Mouse (Mus musculus): ENCODE data around the gene Srsf2. TPM values are rescaled to one million over a fixed set of nuclear protein-coding genes. Genes with fewer than 3 reads are reported as not detected.
A peak's percentile ranks its signal among the peaks of the same experiment; 100 is the strongest.

Srsf2 gene
- polyA plus RNA-seq, 1 experiment from 2014 or later = 1,044 TPM

DNA sequence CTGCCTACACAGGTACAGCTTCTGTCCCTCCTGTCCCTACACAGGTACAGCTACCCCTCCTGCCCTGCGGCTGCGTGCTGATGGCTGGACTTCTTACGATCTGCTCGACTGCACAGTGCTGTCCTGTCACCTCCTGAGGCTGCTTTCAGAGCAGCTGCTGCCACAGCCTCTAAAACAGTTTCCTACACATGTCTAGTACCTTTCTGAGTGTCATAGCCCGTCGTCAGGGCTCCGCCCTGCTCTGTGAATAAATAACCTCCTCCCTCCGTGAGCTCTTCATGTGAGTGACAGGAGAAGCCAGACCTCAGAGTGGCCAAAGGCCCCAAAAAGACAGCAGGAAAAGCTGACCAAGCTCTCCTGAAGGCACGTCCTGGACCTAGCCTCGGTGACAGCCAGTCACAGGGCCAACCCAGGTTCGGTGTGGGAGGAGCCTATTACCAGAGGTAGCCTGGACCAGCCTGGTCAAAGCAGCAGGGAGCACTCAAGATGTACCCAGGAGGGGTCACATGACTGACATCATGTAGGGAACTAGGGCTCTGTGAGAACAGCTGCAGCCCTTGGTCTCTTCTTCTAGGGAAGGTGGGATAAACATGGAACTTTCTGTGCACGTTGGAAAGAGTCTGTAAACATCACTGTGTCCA, 13.2 kb upstream of the Srsf2 start:
- Histone ChIP-seq H3K9ac (ENCODE audit: low read length) (no peak overlapping the region), H3K4me3 (ENCODE audit: low read depth, low read length) (no peak overlapping the region), H3K36me3 (ENCODE audit: control insufficient read depth, insufficient read depth, low read length) (peaks cover 10% of the 10 kb centered on the region), H3K27me3 (ENCODE audit: control insufficient read depth, insufficient read depth, low read length) (no peaks in the 10 kb centered on the region), H3K4me1 (ENCODE audit: control insufficient read depth, insufficient read depth, low read length) (no peaks in the 10 kb centered on the region), H3K4me2 (ENCODE audit: low read depth, severe bottlenecking) (no peak overlapping the region), H3K9me3 (ENCODE audit: control insufficient read depth, low read length) (no peaks in the 10 kb centered on the region), H3K27ac (replicated peaks; ENCODE audit: low read depth, low read length) (no peak overlapping the region)
- DNase-seq (ENCODE audit: low spot score) = no peak
- ATAC-seq (ENCODE audit: insufficient number of reproducible peaks, low FRiP score, low TSS enrichment, low read depth) = no peak
- WGBS = 77% methylated on average over 12 of the region's 12 CpGs

DNA sequence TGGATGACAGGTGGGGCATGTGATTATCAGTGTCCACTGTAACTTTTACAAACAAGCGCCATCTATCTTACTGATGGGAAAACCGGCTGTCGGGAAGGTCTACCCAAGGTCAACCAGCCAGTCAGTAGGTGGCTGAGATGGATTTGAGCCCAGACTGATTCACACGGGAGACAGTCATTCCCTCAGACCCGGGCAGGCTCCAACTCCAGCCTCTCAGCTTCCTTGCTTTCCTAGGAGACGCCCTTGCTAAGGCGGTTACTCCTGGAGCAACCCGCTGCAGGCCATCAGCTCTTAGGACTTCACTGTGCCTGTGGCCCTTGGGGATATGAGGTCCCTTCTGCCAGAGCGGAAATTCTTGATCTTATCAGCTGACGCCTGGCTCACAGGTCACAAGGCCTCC, 11.6 kb upstream of the Srsf2 start:
- no peak overlapping the region for H3K4me2 ChIP-seq (ENCODE audit: low read depth, severe bottlenecking)
- ATAC-seq (ENCODE audit: insufficient number of reproducible peaks, low FRiP score, low TSS enrichment, low read depth) (no peak), DNase-seq (ENCODE audit: low spot score) (no peak)
- H3K36me3 ChIP-seq (ENCODE audit: control insufficient read depth, insufficient read depth, low read length) = peaks cover 5% of the 10 kb centered on the region; the same call in 1 of the 2 replicates
- no peaks in the 10 kb centered on the region for H3K9me3 ChIP-seq (ENCODE audit: control insufficient read depth, low read length)
- 80% methylated on average over 10 of the region's 10 CpGs for WGBS
- no peaks in the 10 kb centered on the region for H3K27me3 ChIP-seq (ENCODE audit: control insufficient read depth, insufficient read depth, low read length)
- H3K4me1 ChIP-seq (ENCODE audit: control insufficient read depth, insufficient read depth, low read length) = no peaks in the 10 kb centered on the region
- H3K4me3 ChIP-seq (ENCODE audit: low read depth, low read length) = no peak overlapping the region
- no peak overlapping the region for H3K9ac ChIP-seq (ENCODE audit: low read length)
- H3K27ac ChIP-seq (replicated peaks; ENCODE audit: low read depth, low read length) = no peak overlapping the region

DNA sequence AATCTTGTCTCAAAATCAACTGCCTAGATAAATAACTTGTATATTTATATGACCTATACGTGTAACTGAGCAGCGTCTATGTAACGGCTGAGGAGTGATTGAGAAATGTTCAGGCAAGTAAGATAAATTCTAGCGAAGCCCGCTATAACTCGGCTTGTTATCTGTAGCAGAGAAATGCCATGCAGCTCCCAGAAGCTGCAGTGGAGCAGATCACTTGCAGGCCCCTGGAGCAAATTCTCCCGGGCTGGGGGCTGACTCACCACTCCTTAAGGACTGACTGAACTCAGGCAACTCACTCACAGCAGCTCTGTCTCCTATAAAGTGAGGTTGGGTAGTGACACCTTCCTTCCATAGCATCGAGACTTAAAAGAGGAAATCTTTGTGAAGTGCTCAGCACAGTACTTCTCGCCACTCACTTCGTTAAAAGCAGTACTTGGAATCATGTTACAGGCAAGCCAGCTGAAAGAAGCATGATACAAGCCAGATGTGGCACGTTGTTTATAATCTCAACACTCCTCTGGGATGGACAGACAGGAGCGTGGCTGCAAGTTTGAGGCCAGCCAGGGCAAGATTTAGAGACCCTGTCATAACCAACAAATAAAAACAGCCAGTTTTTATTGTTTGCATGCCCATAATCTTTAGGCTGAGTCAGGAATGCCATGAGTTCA, 4.4 kb upstream of the Srsf2 start:
- Histone ChIP-seq H3K4me1 (ENCODE audit: control insufficient read depth, insufficient read depth, low read length) (peaks cover 10% of the 10 kb centered on the region; the same call in 1 of the 2 replicates), H3K36me3 (ENCODE audit: control insufficient read depth, insufficient read depth, low read length) (peaks cover 3% of the 10 kb centered on the region; the same call in 1 of the 2 replicates), H3K4me2 (ENCODE audit: low read depth, severe bottlenecking) (no peak overlapping the region), H3K4me3 (ENCODE audit: low read depth, low read length) (no peak overlapping the region), H3K9me3 (ENCODE audit: control insufficient read depth, low read length) (no peaks in the 10 kb centered on the region), H3K27me3 (ENCODE audit: control insufficient read depth, insufficient read depth, low read length) (no peaks in the 10 kb centered on the region), H3K27ac (replicated peaks; ENCODE audit: low read depth, low read length) (0 out of 2 replicates have a peak overlapping the region, but pooled peaks have one; percentile 1), H3K9ac (ENCODE audit: low read length) (no peak overlapping the region)
- DNase-seq (ENCODE audit: low spot score) = peak; percentile 40
- 38% methylated on average over 12 of the region's 12 CpGs for WGBS
- no peak for ATAC-seq (ENCODE audit: insufficient number of reproducible peaks, low FRiP score, low TSS enrichment, low read depth)

DNA sequence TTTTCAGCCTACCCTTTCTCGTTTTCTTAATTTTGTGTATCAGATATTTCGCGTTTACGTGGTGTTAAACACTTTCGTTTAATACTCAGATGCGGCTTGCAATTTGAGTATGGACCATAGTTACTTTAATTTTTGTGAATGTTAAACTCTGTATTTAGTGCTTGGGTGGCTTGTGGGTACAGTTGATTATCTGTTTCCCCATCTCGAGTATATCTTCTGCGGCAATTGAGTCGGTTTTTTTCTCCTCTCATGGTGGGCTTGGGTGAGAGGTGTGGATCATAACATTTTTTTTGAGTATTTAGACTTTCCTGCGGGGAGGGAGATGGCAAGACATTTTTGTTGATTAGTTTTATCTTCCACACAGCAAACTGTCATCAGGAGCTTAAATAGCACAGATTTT, 1.4 kb upstream of the Srsf2 start:
- ATAC-seq (ENCODE audit: insufficient number of reproducible peaks, low FRiP score, low TSS enrichment, low read depth) (no peak), DNase-seq (ENCODE audit: low spot score) (no peak)
- Histone ChIP-seq H3K36me3 (ENCODE audit: control insufficient read depth, insufficient read depth, low read length) (peaks cover 8% of the 10 kb centered on the region), H3K27ac (replicated peaks; ENCODE audit: low read depth, low read length) (no peak overlapping the region), H3K4me2 (ENCODE audit: low read depth, severe bottlenecking) (peak overlapping the region; percentile 81), H3K9ac (ENCODE audit: low read length) (peak overlapping the region; percentile 98), H3K4me3 (ENCODE audit: low read depth, low read length) (peak overlapping the region; percentile 99), H3K27me3 (ENCODE audit: control insufficient read depth, insufficient read depth, low read length) (no peaks in the 10 kb centered on the region), H3K9me3 (ENCODE audit: control insufficient read depth, low read length) (no peaks in the 10 kb centered on the region), H3K4me1 (ENCODE audit: control insufficient read depth, insufficient read depth, low read length) (peaks cover 13% of the 10 kb centered on the region)
- 44% methylated on average over 10 of the region's 10 CpGs for WGBS

DNA sequence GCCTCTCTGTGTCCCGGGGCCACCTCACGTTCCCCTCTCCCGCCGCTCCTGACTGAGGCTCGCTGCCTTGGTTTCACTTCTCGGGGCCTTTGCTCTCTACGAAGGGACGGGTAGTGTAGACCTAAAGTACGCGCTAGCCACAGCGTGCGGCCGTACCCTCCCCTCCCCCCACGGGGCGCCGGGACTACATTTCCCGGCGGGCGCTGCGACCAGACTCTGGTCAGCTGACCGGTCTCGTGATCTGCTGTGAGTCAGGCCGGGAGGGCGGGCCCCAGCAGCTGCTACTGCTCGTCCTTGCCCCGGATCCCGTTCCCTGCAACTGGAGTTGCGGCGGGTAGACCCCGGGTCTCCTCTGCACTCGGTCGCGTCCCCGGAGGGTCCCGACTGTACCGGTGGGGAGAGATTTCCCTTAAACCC, 626 bp upstream of the Srsf2 start:
- H3K9ac ChIP-seq (ENCODE audit: low read length) = peak overlapping the region; percentile 98
- under 1% methylated on average over 36 of the region's 36 CpGs for WGBS

DNA sequence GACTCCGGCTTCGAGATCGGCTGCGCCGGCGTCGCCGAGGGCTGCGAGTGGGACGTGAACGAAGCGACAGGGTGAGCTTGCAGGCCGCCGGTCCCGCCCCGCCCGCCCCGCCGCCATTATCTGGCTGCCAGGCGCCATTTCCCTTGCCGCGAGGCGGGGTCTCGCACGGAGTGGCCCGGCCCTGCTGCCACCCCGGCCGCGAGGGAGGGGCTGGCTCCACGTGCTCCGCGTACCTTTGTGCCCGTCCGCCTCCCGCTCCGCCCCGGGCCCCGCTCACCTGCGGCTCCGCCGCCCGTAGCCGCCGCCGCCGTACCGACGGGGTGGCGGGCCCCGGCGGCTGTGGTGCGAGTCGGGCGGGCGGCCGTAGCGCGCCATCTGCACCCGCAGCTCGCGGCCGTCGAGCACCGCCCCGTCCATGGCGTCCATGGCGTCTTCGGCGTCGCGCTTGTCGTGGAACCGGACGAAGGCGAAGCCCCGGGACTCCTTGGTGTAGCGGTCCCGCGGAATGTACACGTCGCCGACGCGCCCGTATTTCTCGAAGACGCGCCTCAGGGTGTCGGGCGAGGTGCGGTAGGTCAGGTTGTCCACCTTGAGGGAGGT, 503 bp downstream of the Srsf2 start, which contains the start of gene Mfsd11:
Gene Mfsd11 (plus strand): TSS at position 150 of the 600 bp plus-strand sequence.
- Histone ChIP-seq H3K27me3 (ENCODE audit: control insufficient read depth, insufficient read depth, low read length) (no peaks in the 10 kb centered on the region), H3K9me3 (ENCODE audit: control insufficient read depth, low read length) (no peaks in the 10 kb centered on the region), H3K4me1 (ENCODE audit: control insufficient read depth, insufficient read depth, low read length) (peaks cover 13% of the 10 kb centered on the region), H3K9ac (ENCODE audit: low read length) (peak within 1 kb of the TSS; percentile 98), H3K4me3 (ENCODE audit: low read depth, low read length) (peak within 1 kb of the TSS; percentile 99), H3K27ac (replicated peaks; ENCODE audit: low read depth, low read length) (peak within 1 kb of the TSS; percentile 96), H3K36me3 (ENCODE audit: control insufficient read depth, insufficient read depth, low read length) (peaks cover 9% of the 10 kb centered on the region), H3K4me2 (ENCODE audit: low read depth, severe bottlenecking) (peak within 1 kb of the TSS; percentile 81)
- ATAC-seq (ENCODE audit: insufficient number of reproducible peaks, low FRiP score, low TSS enrichment, low read depth) (peak; percentile 32; the same call in 1 of the 2 replicates), DNase-seq (ENCODE audit: low spot score) (peak; percentile 77)
- WGBS = under 1% methylated on average over 88 of the region's 91 CpGs

More for the DNA sequence above, 626 bp upstream of the Srsf2 start:
- peak; percentile 98 for DNase-seq (ENCODE audit: low spot score)
- H3K27me3 ChIP-seq (ENCODE audit: control insufficient read depth, insufficient read depth, low read length) = no peaks in the 10 kb centered on the region
- no peaks in the 10 kb centered on the region for H3K9me3 ChIP-seq (ENCODE audit: control insufficient read depth, low read length)
- peaks cover 9% of the 10 kb centered on the region for H3K36me3 ChIP-seq (ENCODE audit: control insufficient read depth, insufficient read depth, low read length)
- peak; percentile 86 for ATAC-seq (ENCODE audit: insufficient number of reproducible peaks, low FRiP score, low TSS enrichment, low read depth)
- H3K4me3 ChIP-seq (ENCODE audit: low read depth, low read length) = peak overlapping the region; percentile 99
- H3K27ac ChIP-seq (replicated peaks; ENCODE audit: low read depth, low read length) = peak overlapping the region; percentile 96
- peak overlapping the region; percentile 81 for H3K4me2 ChIP-seq (ENCODE audit: low read depth, severe bottlenecking)
- H3K4me1 ChIP-seq (ENCODE audit: control insufficient read depth, insufficient read depth, low read length) = peaks cover 13% of the 10 kb centered on the region

DNA sequence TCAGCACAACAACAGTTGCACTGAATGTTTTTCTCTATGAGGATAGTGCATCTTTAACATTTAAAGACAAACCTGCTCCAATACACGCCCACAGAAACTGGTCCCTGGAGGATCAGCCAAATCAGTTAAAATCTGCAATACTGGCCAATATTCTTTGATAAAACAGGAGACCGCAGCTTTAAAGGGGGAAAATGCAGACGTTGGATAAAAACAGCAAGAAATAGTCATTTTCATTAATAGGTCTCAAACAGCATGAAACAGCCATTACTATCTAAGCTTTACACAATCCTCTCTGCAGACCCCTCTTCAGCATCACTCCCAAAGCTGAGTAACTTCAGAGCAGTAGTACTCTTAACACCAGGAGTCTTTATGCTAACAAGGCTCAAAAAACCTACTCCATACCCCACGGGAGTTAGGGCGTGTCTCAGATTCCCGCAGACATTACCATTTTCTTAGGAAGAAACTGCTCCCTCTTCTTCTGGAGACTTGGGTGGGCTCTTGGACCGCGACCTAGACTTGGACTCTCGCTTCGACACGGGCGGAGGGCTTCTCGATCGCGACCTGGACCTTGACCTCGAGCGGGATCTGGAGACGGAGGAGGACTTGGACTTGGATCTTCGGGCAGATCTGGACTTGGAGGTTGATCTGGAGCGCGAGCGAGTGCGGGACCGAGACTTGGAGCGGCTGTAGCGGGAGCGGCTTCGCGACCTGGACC, 1.2 kb downstream of the Srsf2 start:
- Histone ChIP-seq H3K4me3 (ENCODE audit: low read depth, low read length) (peak overlapping the region; percentile 99), H3K27me3 (ENCODE audit: control insufficient read depth, insufficient read depth, low read length) (no peaks in the 10 kb centered on the region), H3K4me2 (ENCODE audit: low read depth, severe bottlenecking) (peak overlapping the region; percentile 81), H3K36me3 (ENCODE audit: control insufficient read depth, insufficient read depth, low read length) (peaks cover 9% of the 10 kb centered on the region), H3K9ac (ENCODE audit: low read length) (peak overlapping the region; percentile 98), H3K9me3 (ENCODE audit: control insufficient read depth, low read length) (no peaks in the 10 kb centered on the region), H3K4me1 (ENCODE audit: control insufficient read depth, insufficient read depth, low read length) (peaks cover 10% of the 10 kb centered on the region), H3K27ac (replicated peaks; ENCODE audit: low read depth, low read length) (peak overlapping the region; percentile 96)
- under 1% methylated on average over 29 of the region's 29 CpGs for WGBS
- DNase-seq (ENCODE audit: low spot score) (no peak), ATAC-seq (ENCODE audit: insufficient number of reproducible peaks, low FRiP score, low TSS enrichment, low read depth) (no peak)

Measured in limb, embryonic 11.5 days (tissue).